Comparison of ENCODE assay signal across 9 mouse cellular contexts in genomic region chr1:93085136-93085535, GRCm38 (mm10). TPM values are rescaled to one million over a fixed set of nuclear protein-coding genes. Genes with fewer than 3 reads are reported as not detected.
DNase-seq lines count a peak whose midpoint lies in the region; ATAC-seq and TF ChIP-seq lines count a peak whose summit lies in the region.
"Had no signal": no experiment of that assay in that cellular context is flagged by ENCODE, and none has a peak within 500 bp of the region (broad histone marks: within the 10 kb centered on the region; RNA-seq: fewer than 3 reads in every experiment).

No protein-coding gene starts in this region.

- no peaks in the 10 kb centered on the region for H3K36me3 ChIP-seq in heart, embryonic 14.5 days (ENCODE audit: control insufficient read depth, insufficient read depth, low read length)
- H3K36me3 ChIP-seq in midbrain, embryonic 15.5 days (replicated peaks): peaks cover 17% of the 10 kb centered on the region

- H3K9me3 ChIP-seq in heart, embryonic 14.5 days (ENCODE audit: control insufficient read depth, low read length): no peaks in the 10 kb centered on the region
- H3K9me3 ChIP-seq in midbrain, embryonic 15.5 days: no peaks in the 10 kb centered on the region

- no peak overlapping the region for H3K9ac ChIP-seq in heart, embryonic 14.5 days (ENCODE audit: low read length)
- no peak overlapping the region for H3K9ac ChIP-seq in midbrain, embryonic 15.5 days

- no peak overlapping the region for H3K4me3 ChIP-seq in heart, embryonic 14.5 days (ENCODE audit: control insufficient read depth in 1 of 2, insufficient read depth in 1 of 2, low read depth in 1 of 2, low read length in 2 of 2)
- H3K4me3 ChIP-seq in midbrain, embryonic 15.5 days: no peak overlapping the region
- H3K4me3 ChIP-seq in gastrocnemius, adult 2 months: no peak overlapping the region

- H3K4me2 ChIP-seq in heart, embryonic 14.5 days (ENCODE audit: low read length): peak overlapping the region; percentile 31; the same call in 1 of the 2 replicates
- H3K4me2 ChIP-seq in midbrain, embryonic 15.5 days: no peak overlapping the region

- no peaks in the 10 kb centered on the region for H3K27me3 ChIP-seq in heart, embryonic 14.5 days (ENCODE audit: control insufficient read depth, insufficient read depth, low read length)
- H3K27me3 ChIP-seq in midbrain, embryonic 15.5 days (replicated peaks): no peaks in the 10 kb centered on the region

- ATAC-seq in heart, embryonic 14.5 days (ENCODE audit: insufficient number of reproducible peaks, insufficient read depth, low FRiP score, low read depth): 0 out of 2 replicates have a peak, but pooled peaks have one; percentile 17
- no peak for ATAC-seq in midbrain, embryonic 15.5 days (replicated peaks)
- ATAC-seq: Patski had no signal

- H3K27ac ChIP-seq in heart, embryonic 14.5 days (replicated peaks in 1 of 2; ENCODE audit: control insufficient read depth in 1 of 2, insufficient read depth in 1 of 2, low read depth in 2 of 2, low read length in 2 of 2): peak overlapping the region; percentile 35 to 78
- peak overlapping the region; percentile 68 for H3K27ac ChIP-seq in midbrain, embryonic 15.5 days
- no peak overlapping the region for H3K27ac ChIP-seq in gastrocnemius, adult 2 months

- peaks cover 7 to 12% of the 10 kb centered on the region in 2 experiments for H3K4me1 ChIP-seq in heart, embryonic 14.5 days (ENCODE audit: control insufficient read depth in 2 of 2, insufficient read depth in 2 of 2, low read length in 2 of 2)
- H3K4me1 ChIP-seq in midbrain, embryonic 15.5 days: peaks cover 21% of the 10 kb centered on the region

- 20% methylated on average over 6 of the region's 6 CpGs for WGBS in heart, embryonic 14.5 days
- WGBS in midbrain, embryonic 15.5 days: 32% methylated on average over 6 of the region's 6 CpGs

- TF ChIP-seq CTCF in gastrocnemius, adult 2 months (IDR thresholded peaks at IDR 0.05): no peak

- intact Hi-C loops in left cerebral cortex, postnatal 4 days (cut with DNase I): no loop called here
- intact Hi-C loops in left cerebral cortex, postnatal 36 days (cut with DNase I): no loop called here
- intact Hi-C loops in gastrocnemius, adult 2 months (cut with DNase I): no loop called here

- DNase-seq in left cerebral cortex, postnatal 4 days: peak; percentile 83
- DNase-seq in left cerebral cortex, postnatal 36 days (ENCODE audit: low spot score in 2 of 2): no peak
- DNase-seq in cerebellum, postnatal 4 days (ENCODE audit: low spot score in 2 of 2): peak; percentile 45 to 60
- no peak for DNase-seq in gastrocnemius, adult 2 months
- DNase-seq in kidney, adult 18-20 months: no peak

RNA-seq across cellular contexts. Expression of gene Kif1a, which starts 16.6 kb away (rescaled TPM):
- 100 to 1,000 TPM; 715 to 768 TPM for total RNA-seq in left cerebral cortex, postnatal 4 days (2021)
- 100 to 1,000 TPM; 731 to 734 TPM for total RNA-seq in left cerebral cortex, postnatal 36 days (2021)
- polyA plus RNA-seq in heart, embryonic 14.5 days (2014; fragmentation: Nextera tagmentation; extraction: Ambion mirVana): 7.8 and 11.6 TPM in 2 replicates
- polyA plus RNA-seq in midbrain, embryonic 15.5 days (2015; fragmentation: Nextera tagmentation; extraction: Ambion mirVana): 498 and 502 TPM in 2 replicates
- 1 to 10 TPM; 1.3 to 1.4 TPM for total RNA-seq in gastrocnemius, adult 2 months (2021)
- polyA plus RNA-seq: Patski had no signal

RNA-seq across cellular contexts. Expression of gene Agxt, which starts 49.9 kb away (rescaled TPM):
- total RNA-seq in left cerebral cortex, postnatal 4 days (2021): not detected
- total RNA-seq in left cerebral cortex, postnatal 36 days (2021): not detected
- not detected in 2 replicates for polyA plus RNA-seq in heart, embryonic 14.5 days (2014; fragmentation: Nextera tagmentation; extraction: Ambion mirVana)
- polyA plus RNA-seq in midbrain, embryonic 15.5 days (2015; fragmentation: Nextera tagmentation; extraction: Ambion mirVana): not detected in 2 replicates
- total RNA-seq in gastrocnemius, adult 2 months (2021): not detected
- total RNA-seq: left cerebral cortex, postnatal 25 days had no signal
- polyA plus RNA-seq: Patski had no signal

Comparison
In these comparisons a context has a peak if more than half of its experiments do, and no peak if none do; other contexts are left out.
1. DNase-seq: peak in left cerebral cortex, postnatal 4 days (single experiment) and cerebellum, postnatal 4 days (2 of 2); none in left cerebral cortex, postnatal 36 days (0 of 2), gastrocnemius, adult 2 months (single experiment) and kidney, adult 18-20 months (single experiment).
2. RNA of gene Kif1a, which starts 16.6 kb away (total RNA-seq): 715 to 768 TPM in left cerebral cortex, postnatal 4 days and 731 to 734 TPM in left cerebral cortex, postnatal 36 days; 1.3 to 1.4 TPM in gastrocnemius, adult 2 months; every median in the first group is over 100 times any median in the second.